Mouse (Mus musculus): ENCODE data around the gene Tet3.

Gene Tet3

GRCm38 (mm10) chr6:83326761-83327160 is 132.1 kb downstream of the Tet3 start:
- no peak for DNase-seq (ENCODE audit: low read depth, low spot score)

GRCm38 (mm10) chr6:83326394-83326736 is 132.5 kb downstream of the Tet3 start:
- no peak for DNase-seq (ENCODE audit: low read depth, low spot score)

DNA sequence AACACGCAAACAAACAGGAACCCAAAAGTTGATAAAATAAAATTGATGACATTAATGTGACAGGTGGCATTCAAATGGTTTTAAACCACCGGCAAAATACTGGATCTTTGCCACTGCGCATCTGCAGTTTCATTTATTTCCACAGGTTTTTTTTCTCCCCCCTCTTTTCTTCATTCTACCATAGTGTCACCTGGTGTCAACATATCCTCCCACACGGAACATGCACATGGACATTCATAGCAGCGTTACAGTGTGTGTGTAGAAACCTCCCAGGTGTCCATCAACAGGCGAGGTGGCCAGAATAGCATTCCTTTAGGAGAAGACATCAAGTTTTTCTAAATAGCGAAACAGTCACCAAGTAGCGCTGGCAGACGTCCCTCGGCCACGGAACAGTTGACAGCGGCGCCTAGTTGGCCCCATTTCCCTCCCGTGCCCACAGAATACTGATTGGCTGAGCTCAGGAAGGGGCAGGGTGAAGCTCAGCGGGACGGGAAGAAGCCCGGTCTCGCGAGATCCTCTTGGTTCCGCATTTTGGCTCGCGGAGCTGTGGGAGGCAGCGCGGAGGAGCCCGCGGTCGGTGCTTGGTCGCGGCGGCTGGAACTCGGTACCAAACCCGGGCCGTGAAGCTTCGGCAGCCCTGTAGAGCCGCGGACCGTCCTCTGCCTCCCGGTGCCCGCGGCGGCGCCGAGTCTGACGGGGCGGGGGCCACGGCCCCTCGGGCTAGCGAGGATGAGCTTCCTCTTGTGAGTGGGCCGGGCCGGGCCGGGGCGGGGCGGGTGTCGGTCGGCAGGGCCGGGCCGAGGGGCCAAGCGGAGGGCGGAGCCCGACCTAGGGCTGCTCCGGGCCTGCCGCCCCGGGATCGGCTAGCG is 133.1 kb downstream of the Tet3 start, which contains the start of the genes Mthfd2 and Mob1a:
Mthfd2 (minus strand) TSS at position 384 of the 869 bp plus-strand sequence.
Mob1a (plus strand) TSS at position 492 of the 869 bp plus-strand sequence.
- peak; percentile 79 for DNase-seq (ENCODE audit: low read depth, low spot score)

DNA sequence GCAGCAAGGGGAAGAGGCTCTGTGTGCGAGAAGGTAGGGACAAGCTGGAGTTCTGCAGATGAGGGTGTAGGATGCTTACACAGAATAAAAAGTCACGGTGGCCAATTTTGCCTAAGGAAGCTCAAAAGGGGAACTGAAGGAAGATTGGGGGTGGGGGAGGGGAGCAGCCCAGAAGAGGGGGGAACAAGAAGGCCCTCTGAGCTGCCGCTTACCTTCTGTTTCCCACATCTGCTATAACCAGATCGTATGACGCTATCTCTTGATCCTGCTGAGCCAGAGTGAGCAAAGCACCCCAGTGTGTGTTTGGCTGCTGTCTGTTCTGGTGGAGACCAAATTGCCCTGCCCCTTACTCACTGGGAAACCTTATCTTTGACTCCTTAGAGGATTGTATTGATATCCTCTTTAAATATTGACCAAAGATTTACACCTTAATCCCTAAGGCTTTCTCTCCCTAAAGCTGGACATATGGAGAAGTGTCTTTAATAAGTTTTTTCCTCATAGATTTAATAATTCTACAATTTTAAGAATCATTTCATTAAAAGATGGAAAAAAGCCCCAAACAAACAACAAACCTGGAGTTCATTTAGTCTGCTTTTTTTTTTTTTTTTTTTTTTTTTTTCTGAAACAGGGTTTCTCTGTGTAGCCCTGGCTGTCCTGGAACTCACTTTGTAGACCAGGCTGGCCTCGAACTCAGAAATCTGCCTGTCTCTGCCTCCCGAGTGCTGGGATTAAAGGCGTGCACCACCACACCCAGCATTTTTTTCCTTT is 135.0 kb downstream of the Tet3 start:
- DNase-seq (ENCODE audit: low read depth, low spot score): no peak

- no peak for DNase-seq (ENCODE audit: low read depth, low spot score)
These were observed 136.1 kb downstream of the Tet3 start for GRCm38 (mm10) chr6:83322794-83323193.

DNA sequence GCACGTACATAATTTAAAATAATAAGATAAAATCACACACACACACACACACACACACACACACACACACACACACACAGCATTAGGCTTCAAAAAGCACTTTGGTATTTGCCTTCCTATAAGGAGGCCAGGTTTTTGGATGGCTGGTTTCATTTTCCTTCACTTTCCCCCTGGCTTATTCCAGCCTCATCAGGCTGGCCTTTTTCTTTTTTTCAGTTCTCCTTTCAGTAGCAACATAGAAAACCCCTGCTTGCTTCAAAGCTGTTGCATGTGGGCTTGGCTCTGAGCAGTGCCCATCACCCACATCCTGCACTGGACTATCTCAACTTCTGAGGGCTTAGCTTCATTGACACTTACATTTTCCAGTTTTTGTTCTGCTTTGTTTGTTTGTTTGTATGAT is 137.0 kb downstream of the Tet3 start:
- no peak for DNase-seq (ENCODE audit: low read depth, low spot score)

GRCm38 (mm10) chr6:83317108-83317741 is 141.7 kb downstream of the Tet3 start:
- DNase-seq (ENCODE audit: low read depth, low spot score): peak; percentile 70

DNA sequence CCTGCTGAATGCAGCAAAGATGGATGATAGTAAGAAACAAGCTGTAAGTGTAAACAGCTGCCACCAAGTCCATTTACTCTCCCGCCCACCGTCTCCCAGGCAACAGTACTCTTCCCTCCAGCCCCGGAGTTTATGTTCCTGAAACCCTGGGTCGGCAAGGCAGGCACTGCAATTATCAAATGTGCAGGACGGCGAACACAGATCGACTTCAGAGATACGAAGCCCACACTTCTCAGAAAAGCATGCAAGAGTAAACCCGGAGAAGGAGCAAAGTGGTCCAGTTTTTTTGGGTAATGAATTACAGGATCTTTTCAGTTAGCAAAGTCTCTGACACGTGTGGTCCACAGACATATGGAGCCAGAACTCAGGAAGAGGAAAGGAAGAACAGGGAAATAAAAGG is 142.9 kb downstream of the Tet3 start:
- no peak for DNase-seq (ENCODE audit: low read depth, low spot score)

DNA sequence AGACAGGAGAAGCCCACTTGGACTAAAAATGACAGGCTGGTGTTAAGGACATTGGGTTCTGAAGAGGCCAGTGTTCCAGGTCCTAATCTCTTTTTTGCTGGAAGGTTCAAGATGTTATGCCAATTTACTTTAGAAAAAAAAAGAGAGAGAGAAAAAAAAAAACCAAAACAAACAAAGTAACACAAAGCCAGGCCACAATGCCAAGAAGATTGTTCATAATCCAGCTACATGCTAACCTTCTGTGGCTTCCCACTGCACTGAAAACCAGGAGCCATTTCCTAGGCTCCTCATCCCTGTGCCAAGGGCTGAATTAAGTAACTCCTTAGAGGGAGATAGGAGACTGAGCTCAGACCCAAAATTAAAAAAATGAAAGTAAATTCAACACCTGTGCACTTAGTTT is 143.6 kb downstream of the Tet3 start:
- DNase-seq (ENCODE audit: low read depth, low spot score): no peak

DNA sequence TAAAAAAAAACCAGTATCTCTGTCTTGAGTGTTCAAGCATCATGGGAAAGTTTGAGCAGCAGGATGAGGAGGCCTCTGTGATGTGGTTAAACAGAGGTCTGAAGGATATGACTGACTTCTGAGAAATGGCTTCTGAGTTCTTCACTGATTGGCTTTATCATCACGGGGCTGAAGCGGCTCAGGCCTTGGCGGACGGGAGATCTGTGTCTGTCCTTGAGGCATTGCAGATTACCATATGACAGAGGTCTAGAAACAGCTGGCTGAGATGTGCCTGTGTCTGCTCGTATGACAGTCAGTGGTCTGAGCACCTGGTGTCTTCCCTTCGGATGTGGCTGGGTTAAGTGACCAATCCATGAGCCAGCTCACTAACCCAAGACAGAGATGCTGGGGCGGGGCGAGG is 146.4 kb downstream of the Tet3 start:
- DNase-seq (ENCODE audit: low read depth, low spot score): no peak

All from retina, adult 2 months (tissue).